Mouse (Mus musculus) left cerebral cortex, adult 6 months (tissue): ENCODE data around the gene Fndc1. TPM values are rescaled to one million over a fixed set of nuclear protein-coding genes. Genes with fewer than 3 reads are reported as not detected.

Experiments
- long read RNA-seq, 2 experiments: library from polyadenylated mRNA; unstranded; transcript quantifications; one replicate each; pipeline ENCODE4 v2.0.0; 2019 to 2020
- polyA plus RNA-seq: library from polyadenylated mRNA; unstranded; fragments of <200 nt; fragmentation: Nextera tagmentation; gene quantifications from 2 replicates; pipeline ENCODE4 v1.2.3, GENCODE M21; 2021

The Fndc1 gene
- 0.45 and 0.74 TPM in 2 replicates for polyA plus RNA-seq
- long read RNA-seq, experiment 1, partial matches to known transcripts, result 2 of 3 reads
- long read RNA-seq, experiment 1, other reads (novel, unspliced or antisense), result 1 of 3 reads
- long read RNA-seq, experiment 2, partial matches to known transcripts, result 1 of 1 reads
- long read RNA-seq, experiment 2, other reads (novel, unspliced or antisense), result 0 of 1 reads

GRCm38 (mm10) chr17:7826819-7827515 lies at the start of gene Fndc1:
Gene Fndc1, minus strand, starts transcription at chr17:7827302.

Other genes starting within 250 kb of the Fndc1 start
- 0.40 and 0.50 TPM in 2 replicates for gene Tagap, start 98.7 kb upstream of the Fndc1 start, polyA plus RNA-seq
- 64.8 and 71.2 TPM in 2 replicates for gene Rsph3a, start 118.3 kb upstream of the Fndc1 start, polyA plus RNA-seq